Mouse (Mus musculus): ENCODE data around the gene Sulf2. TPM values are rescaled to one million over a fixed set of nuclear protein-coding genes. Genes with fewer than 3 reads are reported as not detected.

The Sulf2 gene
- total and polyA plus RNA-seq, 3 experiments = not detected

GRCm38 (mm10) chr2:166153891-166154711, 1.4 kb downstream of the Sulf2 start:
- TF ChIP-seq ETS1 (IDR thresholded peaks at IDR 0.05; ENCODE audit: low read depth, low read length) (no peak), CHD2 (IDR thresholded peaks at IDR 0.05; ENCODE audit: low read length) (no peak), ZC3H11A (IDR thresholded peaks at IDR 0.05; ENCODE audit: low read depth, low read length) (no peak), POLR2AphosphoS2 (IDR thresholded peaks at IDR 0.05; ENCODE audit: low read length) (no peak), TBP (IDR thresholded peaks at IDR 0.05; ENCODE audit: low read depth, low read length) (no peak), USF1 (IDR thresholded peaks at IDR 0.05; ENCODE audit: low read depth, low read length) (no peak), POLR2A (IDR thresholded peaks at IDR 0.05; ENCODE audit: control insufficient read depth in 1 of 2, insufficient read depth in 1 of 2, low read depth in 1 of 2, low read length in 2 of 2, poor library complexity in 1 of 2) (no peak), MYB (IDR thresholded peaks at IDR 0.05; ENCODE audit: low read depth, low read length) (no peak), TAL1 (IDR thresholded peaks at IDR 0.05; ENCODE audit: low read length) (no peak)
- Histone ChIP-seq H3K27me3 (ENCODE audit: control insufficient read depth in 1 of 2, insufficient read depth in 2 of 2, low read length in 2 of 2) (no peaks in the 10 kb centered on the region; a peak in 1 of 4 replicates), H3K4me3 (ENCODE audit: control insufficient read depth in 1 of 2, insufficient read depth in 1 of 2, low read depth in 2 of 2, low read length in 2 of 2) (no peak overlapping the region), H3K4me1 (ENCODE audit: control insufficient read depth in 1 of 2, insufficient read depth in 2 of 2, low read length in 2 of 2) (no peaks in the 10 kb centered on the region), H3K79me2 (ENCODE audit: control insufficient read depth, insufficient read depth, low read length, poor library complexity) (no peaks in the 10 kb centered on the region), H3K9me3 (replicated peaks; ENCODE audit: insufficient read depth, low read length) (no peaks in the 10 kb centered on the region), H3K27ac (ENCODE audit: control insufficient read depth, low read depth, low read length) (no peak overlapping the region), H3K9ac (ENCODE audit: control insufficient read depth, low read depth, low read length, poor library complexity, severe bottlenecking) (no peak overlapping the region), H3K36me3 (ENCODE audit: control insufficient read depth in 1 of 2, insufficient read depth in 2 of 2, low read length in 2 of 2) (no peaks in the 10 kb centered on the region)
- DNase-seq (ENCODE audit: low read depth, low spot score) = no peak

GRCm38 (mm10) chr2:166153399-166153793, 2.1 kb downstream of the Sulf2 start:
- H3K36me3 ChIP-seq (ENCODE audit: control insufficient read depth in 1 of 2, insufficient read depth in 2 of 2, low read length in 2 of 2) = no peaks in the 10 kb centered on the region
- H3K79me2 ChIP-seq (ENCODE audit: control insufficient read depth, insufficient read depth, low read length, poor library complexity) = no peaks in the 10 kb centered on the region
- no peaks in the 10 kb centered on the region for H3K9me3 ChIP-seq (replicated peaks; ENCODE audit: insufficient read depth, low read length)
- no peaks in the 10 kb centered on the region for H3K4me1 ChIP-seq (ENCODE audit: control insufficient read depth in 1 of 2, insufficient read depth in 2 of 2, low read length in 2 of 2)
- DNase-seq (ENCODE audit: low read depth, low spot score) = no peak
- H3K27me3 ChIP-seq (ENCODE audit: control insufficient read depth in 1 of 2, insufficient read depth in 2 of 2, low read length in 2 of 2) = no peaks in the 10 kb centered on the region; a peak in 1 of 4 replicates
- H3K4me3 ChIP-seq (ENCODE audit: control insufficient read depth in 1 of 2, insufficient read depth in 1 of 2, low read depth in 2 of 2, low read length in 2 of 2) = no peak overlapping the region
- H3K27ac ChIP-seq (ENCODE audit: control insufficient read depth, low read depth, low read length) = no peak overlapping the region
- H3K9ac ChIP-seq (ENCODE audit: control insufficient read depth, low read depth, low read length, poor library complexity, severe bottlenecking) = no peak overlapping the region
- TF ChIP-seq TAL1 (IDR thresholded peaks at IDR 0.05; ENCODE audit: low read length) (no peak), ETS1 (IDR thresholded peaks at IDR 0.05; ENCODE audit: low read depth, low read length) (no peak), USF1 (IDR thresholded peaks at IDR 0.05; ENCODE audit: low read depth, low read length) (no peak), ZMIZ1 (IDR thresholded peaks at IDR 0.05; ENCODE audit: low read depth, low read length) (no peak), KAT2A (conservative IDR thresholded peaks at IDR 0.05; ENCODE audit: low read depth, low read length) (no peak), MAFK (IDR thresholded peaks at IDR 0.05; ENCODE audit: borderline replicate concordance, low read depth, low read length) (no peak), HCFC1 (IDR thresholded peaks at IDR 0.05; ENCODE audit: low read depth, low read length) (no peak), ZNF384 (IDR thresholded peaks at IDR 0.05; ENCODE audit: low read depth, low read length) (no peak), CHD1 (IDR thresholded peaks at IDR 0.05; ENCODE audit: low read depth, low read length) (no peak), MEF2A (IDR thresholded peaks at IDR 0.05; ENCODE audit: extremely low read depth, insufficient replicate concordance, low read depth, low read length, poor library complexity, severe bottlenecking) (no peak), POLR2AphosphoS2 (IDR thresholded peaks at IDR 0.05; ENCODE audit: low read length) (no peak), CTCF (IDR thresholded peaks at IDR 0.05 in 2 of 3, conservative IDR thresholded peaks at IDR 0.05 in 1 of 3; ENCODE audit: control insufficient read depth in 1 of 3, insufficient read depth in 1 of 3, low read depth in 2 of 3, low read length in 3 of 3, poor library complexity in 1 of 3, severe bottlenecking in 1 of 3) (no peak), USF2 (IDR thresholded peaks at IDR 0.05; ENCODE audit: borderline replicate concordance in 1 of 2, insufficient read depth in 1 of 2, low read depth in 1 of 2, low read length in 2 of 2) (no peak), MYC (IDR thresholded peaks at IDR 0.05; ENCODE audit: low read depth, low read length) (no peak), BHLHE40 (IDR thresholded peaks at IDR 0.05; ENCODE audit: borderline replicate concordance, low read depth, low read length) (no peak), GATA1 (IDR thresholded peaks at IDR 0.05; ENCODE audit: low read depth, low read length) (no peak), MYB (IDR thresholded peaks at IDR 0.05; ENCODE audit: low read depth, low read length) (no peak)
